Mouse (Mus musculus): ENCODE results near the gene P2rx6. TPM values are rescaled to one million over a fixed set of nuclear protein-coding genes. Genes with fewer than 3 reads are reported as not detected.
A peak's percentile ranks its signal among the peaks of the same experiment; 100 is the strongest.

The P2rx6 gene
- polyA plus RNA-seq, 1 experiment from 2014 or later = 2.2 TPM

- Histone ChIP-seq H3K4me2 (replicated peaks) (no peak overlapping the region), H3K27me3 (no peaks in the 10 kb centered on the region; the same call in 1 of the 2 replicates), H3K4me3 (no peak overlapping the region), H3K9ac (no peak overlapping the region), H3K4me1 (peaks cover 9% of the 10 kb centered on the region), H3K36me3 (no peaks in the 10 kb centered on the region), H3K27ac (no peak overlapping the region), H3K9me3 (replicated peaks) (no peaks in the 10 kb centered on the region)
- no peak for ATAC-seq (ENCODE audit: low FRiP score)
- WGBS = 87% methylated on average over 5 of the region's 5 CpGs
Measured at GRCm38 (mm10) chr16:17616212-17616611, 54.5 kb downstream of the P2rx6 start.

GRCm38 (mm10) chr16:17617922-17618565 is 56.4 kb downstream of the P2rx6 start:
- Histone ChIP-seq H3K9ac (no peak overlapping the region), H3K27ac (no peak overlapping the region), H3K4me1 (peaks cover 9% of the 10 kb centered on the region), H3K36me3 (peaks cover 4% of the 10 kb centered on the region; the same call in 1 of the 2 replicates), H3K27me3 (no peaks in the 10 kb centered on the region; the same call in 1 of the 2 replicates), H3K4me3 (no peak overlapping the region), H3K9me3 (replicated peaks) (no peaks in the 10 kb centered on the region), H3K4me2 (replicated peaks) (no peak overlapping the region)
- ATAC-seq (ENCODE audit: low FRiP score) = no peak; the same call in 1 of the 2 replicates
- 14% methylated on average over 13 of the region's 13 CpGs for WGBS

GRCm38 (mm10) chr16:17619198-17620105 is 57.8 kb downstream of the P2rx6 start, which contains the start of gene Smpd4:
Gene Smpd4 (plus strand): TSS chr16:17619354.
- Histone ChIP-seq H3K36me3 (peaks cover 14% of the 10 kb centered on the region), H3K4me2 (replicated peaks) (peak within 1 kb of the TSS; percentile 89), H3K27me3 (no peaks in the 10 kb centered on the region; the same call in 1 of the 2 replicates), H3K9ac (peak within 1 kb of the TSS; percentile 91), H3K4me3 (peak within 1 kb of the TSS; percentile 88), H3K9me3 (replicated peaks) (no peaks in the 10 kb centered on the region), H3K27ac (peak within 1 kb of the TSS; percentile 13; the same call in 1 of the 2 replicates), H3K4me1 (peaks cover 9% of the 10 kb centered on the region)
- ATAC-seq (ENCODE audit: low FRiP score) = peak; percentile 78
- 3% methylated on average over 60 of the region's 60 CpGs for WGBS

GRCm38 (mm10) chr16:17621936-17622335 is 60.3 kb downstream of the P2rx6 start:
- no peak overlapping the region for H3K4me2 ChIP-seq (replicated peaks)
- H3K9me3 ChIP-seq (replicated peaks) = no peaks in the 10 kb centered on the region
- peaks cover 29% of the 10 kb centered on the region for H3K36me3 ChIP-seq
- H3K27ac ChIP-seq = no peak overlapping the region
- no peak for ATAC-seq (ENCODE audit: low FRiP score)
- H3K27me3 ChIP-seq = no peaks in the 10 kb centered on the region; the same call in 1 of the 2 replicates
- no peak overlapping the region for H3K4me3 ChIP-seq
- H3K9ac ChIP-seq = no peak overlapping the region
- WGBS = 90% methylated on average over 1 of the region's 1 CpGs
- peaks cover 9% of the 10 kb centered on the region for H3K4me1 ChIP-seq

- H3K4me3 ChIP-seq = no peak overlapping the region
- H3K27ac ChIP-seq = no peak overlapping the region
- no peak for ATAC-seq (ENCODE audit: low FRiP score)
- H3K36me3 ChIP-seq = peaks cover 63% of the 10 kb centered on the region
- no peak overlapping the region for H3K4me2 ChIP-seq (replicated peaks)
- no peaks in the 10 kb centered on the region for H3K4me1 ChIP-seq
- no peaks in the 10 kb centered on the region for H3K27me3 ChIP-seq
- no peaks in the 10 kb centered on the region for H3K9me3 ChIP-seq (replicated peaks)
- H3K9ac ChIP-seq = no peak overlapping the region
- WGBS = 73% methylated on average over 8 of the region's 8 CpGs
Measured at GRCm38 (mm10) chr16:17625488-17626268, 64.0 kb downstream of the P2rx6 start.

- WGBS = 96% methylated on average over 5 of the region's 5 CpGs
- no peak overlapping the region for H3K4me3 ChIP-seq
- H3K9me3 ChIP-seq (replicated peaks) = no peaks in the 10 kb centered on the region
- no peaks in the 10 kb centered on the region for H3K4me1 ChIP-seq
- H3K4me2 ChIP-seq (replicated peaks) = no peak overlapping the region
- no peak overlapping the region for H3K27ac ChIP-seq
- ATAC-seq (ENCODE audit: low FRiP score) = no peak
- no peaks in the 10 kb centered on the region for H3K27me3 ChIP-seq
- H3K9ac ChIP-seq = no peak overlapping the region
- H3K36me3 ChIP-seq = peaks cover 65% of the 10 kb centered on the region
Measured at GRCm38 (mm10) chr16:17626269-17626555, 64.5 kb downstream of the P2rx6 start.

Other genes starting within 250 kb of the P2rx6 start
- 0.33 and 0.43 TPM in 2 replicates for gene Serpind1, start 230.5 kb upstream of the P2rx6 start, polyA plus RNA-seq (2016; fragmentation: Nextera tagmentation; extraction: Ambion mirVana)
- 19.8 and 20.4 TPM in 2 replicates for gene Snap29, start 155.9 kb upstream of the P2rx6 start, polyA plus RNA-seq (2016; fragmentation: Nextera tagmentation; extraction: Ambion mirVana)
- gene Pi4ka, start 155.6 kb upstream of the P2rx6 start, polyA plus RNA-seq (2016; fragmentation: Nextera tagmentation; extraction: Ambion mirVana) = 64.8 and 72.8 TPM in 2 replicates
- gene Crkl, start 109.9 kb upstream of the P2rx6 start, polyA plus RNA-seq (2016; fragmentation: Nextera tagmentation; extraction: Ambion mirVana) = 87.1 and 98.9 TPM in 2 replicates
- 3.0 and 4.5 TPM in 2 replicates for gene Aifm3, start 72.3 kb upstream of the P2rx6 start, polyA plus RNA-seq (2016; fragmentation: Nextera tagmentation; extraction: Ambion mirVana)
- gene Lztr1, start 53.2 kb upstream of the P2rx6 start, polyA plus RNA-seq (2016; fragmentation: Nextera tagmentation; extraction: Ambion mirVana) = 113 and 121 TPM in 2 replicates
- 57.7 and 66.5 TPM in 2 replicates for gene Thap7, start 30.7 kb upstream of the P2rx6 start, polyA plus RNA-seq (2016; fragmentation: Nextera tagmentation; extraction: Ambion mirVana)
- 1.1 and 1.3 TPM in 2 replicates for gene Lrrc74b, start 638 bp upstream of the P2rx6 start, polyA plus RNA-seq (2016; fragmentation: Nextera tagmentation; extraction: Ambion mirVana)
- 6.8 and 7.8 TPM in 2 replicates for gene Slc7a4, start 21.3 kb downstream of the P2rx6 start, polyA plus RNA-seq (2016; fragmentation: Nextera tagmentation; extraction: Ambion mirVana)
- gene Smpd4, start 57.5 kb downstream of the P2rx6 start, polyA plus RNA-seq (2016; fragmentation: Nextera tagmentation; extraction: Ambion mirVana) = 35.1 and 37.0 TPM in 2 replicates
- 8.1 and 9.6 TPM in 2 replicates for gene Ccdc74a, start 84.6 kb downstream of the P2rx6 start, polyA plus RNA-seq (2016; fragmentation: Nextera tagmentation; extraction: Ambion mirVana)
- 45.2 and 51.7 TPM in 2 replicates for gene Med15, start 171.0 kb downstream of the P2rx6 start, polyA plus RNA-seq (2016; fragmentation: Nextera tagmentation; extraction: Ambion mirVana)
- 63.9 and 64.7 TPM in 2 replicates for gene Klhl22, start 197.7 kb downstream of the P2rx6 start, polyA plus RNA-seq (2016; fragmentation: Nextera tagmentation; extraction: Ambion mirVana)
- gene Scarf2, start 235.4 kb downstream of the P2rx6 start, polyA plus RNA-seq (2016; fragmentation: Nextera tagmentation; extraction: Ambion mirVana) = 21.0 and 26.5 TPM in 2 replicates

Data from hindbrain, embryonic 12.5 days (tissue).